Mouse (Mus musculus): ENCODE data around the gene Fstl4. TPM values are rescaled to one million over a fixed set of nuclear protein-coding genes. Genes with fewer than 3 reads are reported as not detected.

Fstl4 gene
- polyA plus RNA-seq, 1 experiment from 2014 or later, result 2.3 TPM

DNA sequence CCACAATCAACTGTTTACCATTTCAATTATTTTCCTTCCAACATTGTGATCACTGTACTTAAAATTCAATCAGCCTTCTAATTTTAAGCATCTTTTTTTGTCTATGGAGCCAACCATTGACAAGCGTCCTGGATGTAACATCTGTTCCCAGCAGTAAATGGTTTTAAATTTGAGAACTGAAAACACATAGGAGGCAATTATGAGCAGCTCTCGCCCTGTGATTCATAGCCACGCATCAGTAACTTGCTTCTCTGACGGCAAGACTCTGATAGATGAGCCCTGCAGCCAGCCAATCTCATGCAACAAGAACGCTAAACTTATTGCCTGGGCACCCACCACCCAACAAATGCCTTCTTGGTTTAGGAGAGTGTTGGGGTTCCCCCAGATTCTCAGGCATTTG lies 467.4 kb downstream of the Fstl4 start:
- Histone ChIP-seq H3K27ac (no peak overlapping the region), H3K27me3 (no peaks in the 10 kb centered on the region), H3K9ac (no peak overlapping the region), H3K4me2 (no peak overlapping the region), H3K9me3 (replicated peaks) (no peaks in the 10 kb centered on the region), H3K4me1 (0 out of 2 replicates have a peak, but pooled peaks cover 4% of the 10 kb centered on the region), H3K36me3 (ENCODE audit: poor library complexity, severe bottlenecking) (no peaks in the 10 kb centered on the region), H3K4me3 (no peak overlapping the region)
- no peak for ATAC-seq
- WGBS, result 74% methylated on average over 5 of the region's 5 CpGs

DNA sequence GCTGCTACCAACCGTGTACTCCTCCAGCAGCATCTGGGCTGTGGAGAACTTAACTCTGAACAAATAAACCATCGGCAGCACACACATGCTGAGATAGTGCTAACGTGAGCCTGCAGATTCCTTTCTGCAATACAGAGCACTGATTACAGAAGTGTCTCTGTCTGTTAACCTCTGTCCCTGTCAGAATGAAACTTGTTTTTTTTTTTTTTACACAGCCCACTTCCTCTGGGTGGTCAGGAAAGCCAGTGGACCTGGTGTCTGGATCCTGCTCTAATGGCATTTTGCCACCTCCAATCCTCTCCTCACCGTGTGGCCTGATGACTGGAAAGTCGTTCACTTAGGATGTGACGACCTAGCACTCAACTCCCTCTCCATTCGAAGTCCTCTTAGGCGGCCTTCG lies 469.2 kb downstream of the Fstl4 start:
- Histone ChIP-seq H3K27me3 (no peaks in the 10 kb centered on the region), H3K9me3 (replicated peaks) (no peaks in the 10 kb centered on the region), H3K4me3 (no peak overlapping the region), H3K4me2 (no peak overlapping the region), H3K9ac (no peak overlapping the region), H3K36me3 (ENCODE audit: poor library complexity, severe bottlenecking) (no peaks in the 10 kb centered on the region), H3K4me1 (0 out of 2 replicates have a peak, but pooled peaks cover 4% of the 10 kb centered on the region), H3K27ac (no peak overlapping the region)
- ATAC-seq, result no peak
- 87% methylated on average over 9 of the region's 9 CpGs for WGBS

Data from forebrain, embryonic 13.5 days (tissue).